Mouse (Mus musculus) neural tube, embryonic 14.5 days (tissue): ENCODE measurements around the gene Fam166b. TPM values are rescaled to one million over a fixed set of nuclear protein-coding genes. Genes with fewer than 3 reads are reported as not detected.

Experiments
- ATAC-seq: fragments of 200-750 bp; cut with Nextera tagmentation; 2 replicates; pipeline ENCODE4 v1.8.0; 2017; ENCODE audit warnings: low read depth, mild to moderate bottlenecking, moderate TSS enrichment, moderate library complexity
- H3K27ac ChIP-seq: fragments of 300-500 bp; sonication (generic); 2 replicates; pipeline ENCODE4 v1.5.1; 2014; ENCODE audit warnings: low read depth, mild to moderate bottlenecking, control low read depth, low read length, moderate library complexity, mixed read lengths
- H3K27me3 ChIP-seq: fragments of 300-500 bp; sonication (generic); 2 replicates; pipeline ENCODE4 v1.6.1; 2014; ENCODE audit warnings: low read length; ENCODE audit not compliant: control insufficient read depth, insufficient read depth
- H3K36me3 ChIP-seq: fragments of 300-500 bp; sonication (generic); 2 replicates; pipeline ENCODE4 v1.6.1; 2014; ENCODE audit warnings: low read length, mixed read lengths; ENCODE audit not compliant: control insufficient read depth, insufficient read depth
- H3K4me1 ChIP-seq: fragments of 300-500 bp; sonication (generic); 2 replicates; pipeline ENCODE4 v1.6.1; 2014; ENCODE audit warnings: low read length; ENCODE audit not compliant: control insufficient read depth, insufficient read depth
- H3K4me2 ChIP-seq: fragments of 300-500 bp; sonication (generic); 2 replicates; pipeline ENCODE4 v1.6.1; 2014; ENCODE audit warnings: mild to moderate bottlenecking, low read depth, low read length, control low read depth
- H3K4me3 ChIP-seq: fragments of 300-500 bp; sonication (generic); 2 replicates; pipeline ENCODE4 v1.5.1; 2014; ENCODE audit warnings: low read depth, low read length, control low read depth, mixed read lengths
- H3K9ac ChIP-seq: fragments of 300-500 bp; sonication (generic); replicated peaks from 2 replicates; pipeline ENCODE4 v1.6.1; 2014; ENCODE audit warnings: low read depth, mild to moderate bottlenecking, control low read depth, low read length, mixed read lengths
- H3K9me3 ChIP-seq: fragments of 300-500 bp; sonication (generic); 2 replicates; pipeline ENCODE4 v1.6.1; 2016; ENCODE audit warnings: low read length; ENCODE audit not compliant: control insufficient read depth
- WGBS: fragments of 180-500 bp; shearing (Covaris S2); extraction: QIAGEN DNeasy Blood & Tissue Kit; methylation state at CpG from one replicate; pipeline ENCODE4 v1.1.7; 2014; 5-methylcytosine and 5-hydroxymethylcytosine counted together
- polyA plus RNA-seq: library from polyadenylated mRNA; unstranded; fragments of >200 nt; fragmentation: Nextera tagmentation; extraction: Ambion mirVana; gene quantifications from 2 replicates; pipeline ENCODE4 v1.2.1, GENCODE M21; 2014

Fam166b gene
- polyA plus RNA-seq, 1 experiment from 2014 or later: 1.4 TPM

GRCm38 (mm10) chr4:43425648-43426380 is 3.1 kb downstream of the Fam166b start:
- peaks cover 52% of the 10 kb centered on the region for H3K36me3 ChIP-seq
- 23% methylated on average over 31 of the region's 31 CpGs for WGBS
- H3K27ac ChIP-seq: no peak overlapping the region
- H3K4me1 ChIP-seq: peaks cover 5% of the 10 kb centered on the region; the same call in 1 of the 2 replicates
- H3K9me3 ChIP-seq: no peaks in the 10 kb centered on the region
- H3K9ac ChIP-seq: no peak overlapping the region
- no peak overlapping the region for H3K4me3 ChIP-seq
- no peak overlapping the region for H3K4me2 ChIP-seq
- ATAC-seq: no peak
- H3K27me3 ChIP-seq: no peaks in the 10 kb centered on the region

- no peak overlapping the region for H3K27ac ChIP-seq
- H3K36me3 ChIP-seq: peaks cover 52% of the 10 kb centered on the region
- no peaks in the 10 kb centered on the region for H3K27me3 ChIP-seq
- WGBS: 25% methylated on average over 14 of the region's 14 CpGs
- no peak overlapping the region for H3K4me3 ChIP-seq
- no peak for ATAC-seq
- peaks cover 5% of the 10 kb centered on the region; the same call in 1 of the 2 replicates for H3K4me1 ChIP-seq
- no peaks in the 10 kb centered on the region for H3K9me3 ChIP-seq
- no peak overlapping the region for H3K9ac ChIP-seq
- H3K4me2 ChIP-seq: no peak overlapping the region
These were observed 3.7 kb downstream of the Fam166b start for GRCm38 (mm10) chr4:43425197-43425596.

- Histone ChIP-seq H3K9ac (no peak overlapping the region), H3K27me3 (no peaks in the 10 kb centered on the region), H3K4me1 (peaks cover 5% of the 10 kb centered on the region; the same call in 1 of the 2 replicates), H3K27ac (no peak overlapping the region), H3K36me3 (peaks cover 54% of the 10 kb centered on the region), H3K9me3 (no peaks in the 10 kb centered on the region), H3K4me3 (no peak overlapping the region), H3K4me2 (no peak overlapping the region)
- no peak for ATAC-seq
- 85% methylated on average over 9 of the region's 9 CpGs for WGBS
These were observed 4.9 kb downstream of the Fam166b start for GRCm38 (mm10) chr4:43424072-43424471.

GRCm38 (mm10) chr4:43423267-43423934 is 5.5 kb downstream of the Fam166b start:
- no peak overlapping the region for H3K4me2 ChIP-seq
- no peak for ATAC-seq
- H3K27me3 ChIP-seq: no peaks in the 10 kb centered on the region
- no peak overlapping the region for H3K4me3 ChIP-seq
- WGBS: 93% methylated on average over 20 of the region's 20 CpGs
- peaks cover 2% of the 10 kb centered on the region; the same call in 1 of the 2 replicates for H3K4me1 ChIP-seq
- no peak overlapping the region for H3K9ac ChIP-seq
- H3K27ac ChIP-seq: no peak overlapping the region
- H3K36me3 ChIP-seq: peaks cover 55% of the 10 kb centered on the region
- no peaks in the 10 kb centered on the region for H3K9me3 ChIP-seq

- H3K4me2 ChIP-seq: no peak overlapping the region
- WGBS: 77% methylated on average over 27 of the region's 28 CpGs
- H3K36me3 ChIP-seq: peaks cover 63% of the 10 kb centered on the region
- H3K9me3 ChIP-seq: no peaks in the 10 kb centered on the region
- no peak overlapping the region for H3K27ac ChIP-seq
- no peak overlapping the region for H3K4me3 ChIP-seq
- no peaks in the 10 kb centered on the region for H3K4me1 ChIP-seq
- no peak for ATAC-seq
- H3K27me3 ChIP-seq: no peaks in the 10 kb centered on the region
- no peak overlapping the region for H3K9ac ChIP-seq
These were observed 7.2 kb downstream of the Fam166b start for GRCm38 (mm10) chr4:43421632-43422240.

- H3K27ac ChIP-seq: no peak overlapping the region
These were observed 8.6 kb downstream of the Fam166b start for GRCm38 (mm10) chr4:43420305-43420704.

GRCm38 (mm10) chr4:43419801-43420281 is 9.1 kb downstream of the Fam166b start:
- H3K27ac ChIP-seq: no peak overlapping the region
- WGBS: 72% methylated on average over 9 of the region's 9 CpGs

More at GRCm38 (mm10) chr4:43420305-43420704, 8.6 kb downstream of the Fam166b start:
- peak; percentile 47; the same call in 1 of the 2 replicates for ATAC-seq
- Histone ChIP-seq H3K36me3 (peaks cover 62% of the 10 kb centered on the region), H3K9ac (no peak overlapping the region), H3K27me3 (no peaks in the 10 kb centered on the region), H3K4me2 (no peak overlapping the region), H3K9me3 (no peaks in the 10 kb centered on the region), H3K4me3 (no peak overlapping the region), H3K4me1 (no peaks in the 10 kb centered on the region)
- 6% methylated on average over 6 of the region's 6 CpGs for WGBS

GRCm38 (mm10) chr4:43418973-43419656 is 9.8 kb downstream of the Fam166b start:
- H3K4me1 ChIP-seq: no peaks in the 10 kb centered on the region
- 65% methylated on average over 15 of the region's 15 CpGs for WGBS
- no peak overlapping the region for H3K4me2 ChIP-seq
- H3K27ac ChIP-seq: no peak overlapping the region
- ATAC-seq: no peak
- no peak overlapping the region for H3K9ac ChIP-seq
- H3K4me3 ChIP-seq: no peak overlapping the region
- peaks cover 55% of the 10 kb centered on the region for H3K36me3 ChIP-seq
- no peaks in the 10 kb centered on the region for H3K27me3 ChIP-seq
- H3K9me3 ChIP-seq: no peaks in the 10 kb centered on the region

More at GRCm38 (mm10) chr4:43419801-43420281, 9.1 kb downstream of the Fam166b start:
- no peak for ATAC-seq
- no peak overlapping the region for H3K9ac ChIP-seq
- no peak overlapping the region for H3K4me2 ChIP-seq
- no peaks in the 10 kb centered on the region for H3K9me3 ChIP-seq
- H3K4me1 ChIP-seq: no peaks in the 10 kb centered on the region
- no peaks in the 10 kb centered on the region for H3K27me3 ChIP-seq
- H3K36me3 ChIP-seq: peaks cover 62% of the 10 kb centered on the region
- no peak overlapping the region for H3K4me3 ChIP-seq
